Mouse (Mus musculus): Measurements from ENCODE around the gene Nhsl2.
"Not testable (repeated sequence)": the region's sequence is repeated elsewhere in the genome, so short reads cannot be mapped to it uniquely, and the experiment has no call there.

Nhsl2 gene

DNA sequence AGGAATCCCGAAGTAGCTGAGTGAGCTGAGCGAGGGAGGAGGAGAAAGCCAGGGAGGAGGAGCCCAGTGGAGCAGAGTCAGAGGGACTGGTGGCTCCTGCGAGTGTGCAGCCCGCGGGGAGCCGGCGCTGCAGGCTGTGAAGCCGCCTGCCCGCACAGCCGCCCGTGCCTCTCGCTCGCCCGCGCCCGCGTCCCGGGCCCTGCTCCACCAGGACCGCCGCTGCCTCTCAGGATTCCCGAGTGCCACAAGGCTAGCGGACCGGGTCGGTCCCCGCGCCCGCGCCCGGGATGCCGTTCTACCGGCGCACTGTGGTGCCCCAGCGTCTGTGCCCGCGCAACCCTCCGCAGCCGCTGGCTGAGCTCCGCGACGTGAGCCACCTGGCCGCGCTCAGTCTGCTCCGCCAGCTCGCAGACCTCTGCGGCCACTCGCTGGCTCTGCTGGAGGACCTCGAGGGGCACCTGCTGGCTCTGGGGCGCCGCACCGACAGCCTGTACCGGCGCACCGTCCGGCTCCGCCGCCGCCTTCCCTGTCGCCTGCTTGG is at the start of gene Nhsl2:
TSS of gene Nhsl2 (plus strand) at position 105 of the 541 bp plus-strand sequence.
- in situ Hi-C loops (cut with MboI, MseI): loop anchor here in 1 of 2 experiments (10.0 kb wide), 1 partner anchor 1995 kb away; no protein-coding TSS in a partner anchor

DNA sequence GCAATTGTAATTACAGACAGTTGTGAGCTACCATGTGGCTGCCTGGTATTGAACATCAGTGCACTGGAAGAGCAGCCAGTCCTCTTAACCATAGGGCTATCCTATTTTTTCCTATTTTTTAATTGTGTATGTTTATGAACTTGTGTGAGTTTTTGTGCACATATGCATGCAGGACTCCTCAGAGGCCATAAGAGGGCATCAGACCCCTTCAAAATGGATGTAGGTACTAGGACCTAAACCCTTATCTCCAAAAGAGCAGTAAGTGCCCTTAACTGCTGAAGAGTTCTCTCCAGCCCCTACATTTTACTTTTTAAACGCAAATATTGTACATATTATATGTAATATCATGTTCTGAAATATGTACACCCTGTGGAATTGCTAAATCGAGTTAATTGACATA is 43.7 kb upstream of the Nhsl2 start:
- in situ Hi-C loops (cut with MboI, MseI): no loop called here

DNA sequence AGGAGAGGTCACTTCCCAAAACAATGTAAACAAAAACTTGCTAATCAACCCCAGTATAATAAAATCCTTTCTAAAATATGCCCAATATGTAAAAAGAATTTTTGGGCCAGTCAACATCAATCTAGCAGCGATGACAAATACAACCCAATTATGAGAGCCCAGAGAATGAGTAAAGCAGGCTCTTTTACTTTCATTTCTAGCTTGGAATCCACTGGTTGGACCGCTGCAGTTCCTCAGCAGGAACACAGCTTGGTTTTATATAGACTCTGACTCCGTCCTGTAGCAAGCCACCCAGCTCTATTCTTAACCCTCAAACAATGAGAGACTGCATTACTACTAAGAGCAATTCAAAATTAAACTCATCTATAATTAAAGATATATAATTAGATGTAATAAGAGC is 37.4 kb upstream of the Nhsl2 start:
- in situ Hi-C loops (cut with MboI, MseI): loop anchor here in 1 of 2 experiments (5.0 kb wide), 1 partner anchor 126 kb away; no protein-coding TSS in a partner anchor

DNA sequence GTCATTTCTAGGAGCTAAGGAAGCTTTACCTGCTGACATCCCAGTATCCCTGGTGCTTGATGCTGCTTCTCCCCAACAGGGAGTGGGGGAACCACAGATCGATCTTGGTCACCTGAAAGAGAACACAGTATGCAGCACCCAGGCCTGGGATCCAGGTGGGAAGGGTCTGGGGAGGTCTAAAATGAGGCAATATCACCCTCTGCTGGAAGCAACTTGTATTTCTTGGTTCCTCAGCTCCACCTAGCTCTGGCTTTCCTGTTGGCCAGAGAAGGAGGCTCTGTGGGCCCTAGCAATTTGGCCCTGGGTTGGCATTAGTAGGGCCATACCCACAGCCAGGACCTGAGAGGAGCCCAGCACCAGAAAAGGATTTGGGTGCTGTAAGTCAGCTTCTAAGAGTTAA is 30.0 kb upstream of the Nhsl2 start:
- in situ Hi-C loops (cut with MboI, MseI): no loop called here

DNA sequence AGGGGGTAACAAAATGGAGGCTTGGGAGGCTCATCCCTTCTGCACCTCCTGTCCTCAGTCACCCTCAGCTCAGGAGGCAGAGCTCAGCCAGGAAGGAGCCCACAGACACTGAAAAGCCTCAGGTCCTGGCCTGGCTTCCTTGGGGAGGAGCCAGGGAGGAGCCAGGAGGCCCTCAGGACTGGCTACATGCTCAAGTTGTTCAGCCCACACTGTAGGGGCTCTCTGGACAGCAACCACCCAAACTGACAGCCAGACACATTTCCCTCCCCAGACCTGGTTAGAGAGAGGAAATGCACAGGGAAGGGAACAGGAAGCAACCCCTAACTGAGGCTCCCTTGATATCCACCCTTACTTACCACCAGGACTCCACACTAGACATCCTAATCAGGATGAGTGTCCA is 29.2 kb upstream of the Nhsl2 start:
- in situ Hi-C loops (cut with MboI, MseI): not testable (repeated sequence)

DNA sequence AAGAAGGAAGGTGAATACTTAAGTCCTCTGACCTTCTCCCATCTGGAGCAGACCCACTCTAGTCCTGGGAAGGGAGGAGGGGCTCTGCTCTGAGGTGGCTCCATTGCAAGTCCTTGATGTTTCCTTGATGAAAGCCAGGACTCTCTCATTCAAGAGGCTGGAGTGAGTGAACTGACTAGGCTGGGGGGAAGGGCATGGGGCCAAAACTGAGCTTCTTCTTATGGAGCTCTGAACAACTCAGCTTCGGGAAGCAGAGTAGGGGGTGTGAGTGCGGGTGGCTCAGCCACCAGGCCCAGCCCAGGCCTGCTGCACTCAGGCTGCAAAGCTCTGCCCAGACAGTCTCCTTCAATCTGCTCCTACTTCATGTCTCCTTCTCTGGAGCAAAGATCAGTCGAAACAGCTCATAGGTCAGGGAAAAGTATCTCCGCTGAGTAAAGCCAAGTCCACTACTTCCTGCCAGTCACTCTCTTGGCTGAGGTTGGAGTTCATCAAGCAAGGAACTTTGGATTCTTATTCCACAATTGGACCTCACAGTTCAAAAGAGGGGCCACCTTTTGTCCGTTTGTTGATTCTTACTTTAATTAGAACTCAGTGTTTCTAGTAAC is 1.9 kb upstream of the Nhsl2 start:
- in situ Hi-C loops (cut with MboI, MseI): loop anchor here in 1 of 2 experiments (10.0 kb wide), 1 partner anchor 1992 kb away; no protein-coding TSS in a partner anchor

DNA sequence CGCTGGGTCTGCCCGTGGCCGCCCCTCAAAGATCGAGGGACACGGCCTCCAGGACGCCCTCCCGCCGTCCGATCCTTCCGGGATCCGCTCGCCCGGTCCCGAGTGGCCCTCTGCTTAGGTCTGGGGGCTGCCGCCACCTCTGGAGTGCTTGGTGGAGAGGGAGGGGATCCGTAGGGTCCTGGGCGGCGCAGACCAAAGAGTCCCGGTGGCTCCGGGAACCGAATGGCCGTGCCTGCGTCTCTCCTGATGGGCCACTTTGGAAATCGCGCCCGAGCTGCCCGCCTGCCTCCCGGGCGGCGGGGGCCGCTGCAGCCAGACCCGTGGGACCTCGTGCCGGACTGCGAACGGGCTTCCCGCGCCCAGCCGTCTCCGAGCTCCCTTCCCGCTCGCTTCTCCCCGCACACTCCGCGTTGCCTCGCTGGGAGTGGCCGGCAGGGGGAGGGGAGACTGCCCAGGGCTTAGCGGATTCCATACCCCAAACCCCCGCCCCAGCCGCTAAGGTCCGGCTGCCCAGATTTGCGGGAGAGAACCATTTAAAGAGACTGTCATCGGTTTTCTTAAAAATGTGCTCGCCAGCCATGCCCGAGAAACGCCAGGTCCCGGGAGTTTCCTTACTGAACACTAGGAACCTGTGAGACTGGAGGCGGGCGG is 841 bp downstream of the Nhsl2 start:
- in situ Hi-C loops (cut with MboI, MseI): loop anchor here in 1 of 2 experiments (10.0 kb wide), 1 partner anchor 1995 kb away; no protein-coding TSS in a partner anchor

DNA sequence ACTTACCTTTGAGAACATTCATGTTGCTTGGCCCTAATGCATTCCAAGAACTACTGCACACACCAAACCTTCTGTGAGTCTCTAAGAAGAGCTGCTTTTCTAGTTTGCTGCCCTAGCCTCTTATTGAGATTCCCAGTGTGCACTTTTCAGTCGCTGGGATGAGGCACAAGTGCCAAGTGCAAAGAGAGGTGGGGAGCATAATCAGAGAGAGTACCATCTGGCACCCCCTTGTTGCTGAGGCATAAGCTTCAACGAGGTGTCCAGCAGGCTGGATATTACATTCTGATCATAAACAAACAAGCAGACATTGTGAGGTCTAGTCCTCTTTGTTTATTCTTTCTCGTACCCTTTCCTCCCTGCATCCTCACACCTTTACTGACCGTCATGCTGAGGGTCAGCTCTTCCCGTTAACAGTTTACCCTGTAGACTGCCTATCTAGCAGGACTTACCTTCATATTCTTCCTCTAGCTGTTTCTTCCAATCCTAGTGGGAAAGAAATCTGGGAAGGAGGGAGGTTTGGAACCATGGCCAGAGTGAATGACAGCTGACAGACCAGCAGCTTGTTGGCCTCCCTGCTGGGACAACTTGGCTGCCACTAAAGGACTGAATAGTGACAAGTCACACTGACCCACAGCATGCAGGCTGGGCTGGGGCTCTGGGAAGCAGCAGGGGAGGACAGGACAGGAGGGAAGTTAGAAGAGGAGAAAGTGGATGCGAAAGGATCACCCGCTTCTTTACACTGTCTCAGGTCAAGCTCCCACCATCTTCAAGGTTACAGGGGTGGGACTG is 2.6 kb downstream of the Nhsl2 start:
- in situ Hi-C loops (cut with MboI, MseI): no loop called here

DNA sequence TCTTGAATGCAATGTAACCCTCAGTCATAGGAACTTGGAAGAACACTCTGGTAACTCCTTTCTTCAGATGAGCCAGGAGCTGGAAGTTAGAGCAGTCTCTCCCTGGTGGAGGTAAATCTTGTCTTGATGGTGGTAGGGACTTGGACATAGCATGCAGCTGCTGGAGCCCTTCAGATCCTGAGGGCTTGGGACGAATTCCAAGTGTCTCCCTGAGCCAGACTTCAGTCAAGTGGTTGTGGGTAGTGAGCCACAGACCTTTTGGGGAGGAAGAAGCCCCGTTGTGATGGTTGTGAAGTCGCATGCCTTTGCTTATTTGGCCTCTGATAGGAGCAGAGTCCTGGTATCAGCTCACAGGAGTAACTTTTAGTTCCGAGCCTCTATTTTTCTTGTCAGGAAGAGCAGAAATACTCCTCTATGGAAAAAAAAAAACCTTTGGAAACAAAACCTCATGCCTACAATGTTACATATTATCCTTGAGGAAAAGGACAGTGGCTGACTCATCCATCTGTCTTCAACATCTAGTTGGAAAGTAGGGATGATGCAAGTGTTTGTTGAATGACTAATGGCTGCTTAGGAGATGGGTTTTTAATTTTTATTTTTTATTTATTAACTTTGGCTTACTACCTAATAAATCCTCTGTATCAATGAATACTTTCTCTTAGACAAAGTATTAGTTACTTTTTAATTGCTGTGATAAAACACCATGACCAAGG is 14.6 kb downstream of the Nhsl2 start:
- in situ Hi-C loops (cut with MboI, MseI): no loop called here

DNA sequence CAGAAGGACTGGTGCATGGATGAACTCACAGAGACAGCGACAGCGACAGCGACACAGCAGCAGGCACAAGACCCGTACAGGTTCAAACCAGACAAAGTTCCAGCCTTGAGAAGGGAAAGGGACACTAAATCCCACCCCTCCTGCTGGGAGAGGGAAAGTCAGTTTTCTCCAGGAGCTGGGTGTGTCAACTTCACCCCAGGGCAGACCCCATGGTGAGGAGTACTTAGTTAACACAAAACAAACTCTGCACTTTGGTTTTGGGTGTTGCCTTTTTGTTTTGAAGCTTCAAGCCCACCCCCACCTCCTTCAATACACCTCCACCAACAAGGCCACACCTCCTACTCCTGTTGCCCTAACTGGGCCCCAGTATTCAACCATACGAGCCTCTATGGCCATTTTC is 15.6 kb downstream of the Nhsl2 start:
- in situ Hi-C loops (cut with MboI, MseI): no loop called here

DNA sequence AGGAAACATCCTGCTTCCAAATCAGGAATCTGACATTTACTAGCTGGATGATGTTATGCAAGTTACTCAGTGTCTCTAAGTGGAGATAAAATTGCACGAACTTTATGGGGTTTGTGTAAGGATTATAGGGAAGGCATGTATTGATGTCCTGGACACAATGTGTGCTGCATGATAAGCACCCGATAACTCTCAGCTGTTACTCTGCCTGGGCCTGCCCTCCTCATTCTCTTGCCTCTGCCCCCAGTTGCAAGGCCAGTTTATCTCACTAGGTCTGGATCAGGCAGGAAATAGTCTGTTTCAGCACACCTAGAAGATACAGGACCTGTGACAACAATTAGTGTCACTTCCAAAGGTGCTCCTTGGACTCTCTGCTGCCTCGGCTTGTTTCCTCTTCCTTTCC is 25.0 kb downstream of the Nhsl2 start:
- in situ Hi-C loops (cut with MboI, MseI): no loop called here

DNA sequence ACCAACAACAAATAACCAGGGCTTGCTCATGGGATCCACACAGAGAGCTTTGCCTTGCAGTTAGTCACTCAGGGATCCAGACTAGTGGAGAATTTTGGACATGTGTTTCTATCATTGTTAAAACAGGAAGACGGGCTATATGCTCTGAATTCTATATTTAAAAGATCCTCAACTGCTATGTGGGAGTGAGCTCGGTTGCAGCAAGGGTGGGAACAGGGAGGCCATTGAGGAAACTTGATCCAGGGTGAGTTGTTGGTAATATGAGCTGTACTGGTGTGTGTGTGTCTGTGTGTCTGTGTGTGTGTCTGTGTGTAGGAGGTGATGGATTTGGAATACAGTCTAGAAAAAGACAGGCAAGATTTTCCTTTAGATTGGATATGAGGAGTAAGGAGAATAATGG is 25.7 kb downstream of the Nhsl2 start:
- in situ Hi-C loops (cut with MboI, MseI): loop anchor here in 1 of 2 experiments (25.0 kb wide), 1 partner anchor 1662 kb away; no protein-coding TSS in a partner anchor

DNA sequence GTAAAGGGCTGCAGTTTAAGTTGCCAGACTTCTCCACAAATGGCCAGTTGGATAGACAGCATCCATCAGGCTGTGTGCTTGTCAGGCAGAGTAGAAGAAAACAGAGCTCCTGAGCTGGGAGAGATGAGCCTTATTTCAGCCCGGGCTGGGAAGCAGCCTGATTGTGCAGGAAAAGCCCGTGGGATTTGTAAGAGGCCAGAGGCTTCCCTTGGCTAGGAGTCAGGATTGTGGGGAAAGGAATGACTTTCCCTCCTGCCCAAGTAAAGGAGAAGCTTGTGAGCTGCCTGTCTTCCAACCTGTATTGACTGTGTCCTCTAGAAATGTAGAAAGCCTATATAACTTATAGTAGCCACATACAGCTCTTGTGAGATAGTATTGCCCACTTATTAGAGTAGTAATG is 27.0 kb downstream of the Nhsl2 start:
- in situ Hi-C loops (cut with MboI, MseI): loop anchor here in 1 of 2 experiments (25.0 kb wide), 1 partner anchor 1661 kb away; no protein-coding TSS in a partner anchor

DNA sequence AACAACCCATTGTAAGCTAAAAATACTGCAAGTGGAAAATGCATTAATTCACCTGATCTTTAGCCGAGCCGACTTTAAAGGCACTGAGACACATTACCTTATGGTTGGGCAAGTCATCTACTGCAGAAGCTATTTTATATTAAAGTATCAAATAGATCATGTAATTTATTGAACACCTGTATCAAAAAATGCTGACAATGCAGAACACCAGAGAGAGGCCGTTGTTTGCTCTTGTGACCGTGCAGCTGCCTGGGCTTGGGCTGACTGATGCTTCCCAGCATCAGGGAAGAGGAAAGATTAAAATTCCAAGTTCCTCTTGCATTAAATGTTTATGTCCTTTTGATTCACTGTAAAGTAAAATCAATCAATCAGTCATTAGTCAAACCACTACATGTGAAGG is 28.7 kb downstream of the Nhsl2 start:
- in situ Hi-C loops (cut with MboI, MseI): loop anchor here in 1 of 2 experiments (25.0 kb wide), 1 partner anchor 1659 kb away; no protein-coding TSS in a partner anchor

DNA sequence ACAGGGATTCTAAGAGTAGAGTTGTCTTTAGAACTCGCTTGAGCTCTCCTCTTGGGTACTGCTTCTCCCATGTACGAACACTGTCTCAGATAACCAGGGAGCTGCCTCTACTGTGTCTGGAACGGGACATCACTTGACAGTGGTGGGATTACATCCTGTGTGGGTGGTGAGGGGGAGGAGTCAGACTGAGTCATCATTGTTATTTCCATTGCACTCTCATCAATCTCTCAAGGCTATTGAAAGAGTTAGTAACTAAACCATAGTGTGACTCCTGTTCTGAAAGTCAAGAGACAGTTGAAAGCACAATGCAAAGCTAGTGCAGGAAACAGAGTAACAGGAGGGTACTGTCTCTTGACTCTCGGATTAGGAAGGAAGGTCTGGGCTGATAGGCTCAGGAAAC is 29.4 kb downstream of the Nhsl2 start:
- in situ Hi-C loops (cut with MboI, MseI): loop anchor here in 1 of 2 experiments (25.0 kb wide), 1 partner anchor 1659 kb away; no protein-coding TSS in a partner anchor

DNA sequence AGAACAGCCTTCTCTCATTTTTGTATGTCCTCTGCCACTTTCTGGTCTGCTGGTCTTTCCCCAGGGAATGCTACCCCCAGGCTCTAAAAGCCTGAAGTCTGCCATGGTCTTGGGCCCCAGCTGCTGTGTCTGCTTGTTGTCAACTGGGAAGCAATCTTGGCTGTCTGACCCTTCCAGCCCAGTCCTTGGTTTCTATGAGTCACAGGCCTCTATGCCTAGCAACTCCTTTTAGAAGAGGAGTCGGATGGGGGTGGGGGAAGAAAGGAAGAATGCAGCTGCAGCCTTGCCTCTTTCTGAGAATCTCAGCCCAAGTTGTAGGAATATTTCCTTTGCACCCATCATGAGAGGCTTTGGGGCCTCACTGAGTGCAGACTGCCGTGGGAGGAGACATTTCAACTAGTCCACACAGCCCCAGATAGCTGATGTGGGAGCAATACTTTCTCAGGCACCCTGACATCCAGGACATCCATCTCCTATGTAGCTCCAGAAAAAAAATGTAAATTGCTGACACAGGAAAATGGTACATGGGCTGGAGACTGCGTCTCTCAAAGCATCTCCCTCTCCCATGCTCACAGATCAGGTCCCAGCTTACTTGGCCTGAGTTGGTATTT is 33.1 kb downstream of the Nhsl2 start:
- in situ Hi-C loops (cut with MboI, MseI): loop anchor here in 1 of 2 experiments (25.0 kb wide), 1 partner anchor 1655 kb away; no protein-coding TSS in a partner anchor

DNA sequence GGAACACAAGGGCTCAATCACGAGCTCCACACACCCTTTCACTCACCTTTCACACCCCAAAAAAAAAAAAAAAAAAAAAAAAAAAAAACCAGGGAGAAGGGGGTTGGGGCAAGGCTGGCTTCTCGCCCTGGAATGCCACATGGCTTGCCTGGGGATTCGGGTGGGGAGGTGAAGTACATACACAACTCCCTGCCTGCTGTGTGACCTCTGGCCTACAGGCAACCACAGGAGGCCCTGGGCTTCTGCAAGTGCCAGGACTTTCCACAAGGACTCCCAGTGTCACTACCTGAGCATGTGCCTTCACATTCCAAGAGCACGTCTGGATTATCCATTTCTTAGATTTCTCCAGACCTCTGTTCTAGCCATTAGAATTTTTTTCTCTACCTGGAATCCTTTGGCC is 40.2 kb downstream of the Nhsl2 start:
- in situ Hi-C loops (cut with MboI, MseI): loop anchor here in 1 of 2 experiments (25.0 kb wide), 1 partner anchor 1648 kb away; no protein-coding TSS in a partner anchor

DNA sequence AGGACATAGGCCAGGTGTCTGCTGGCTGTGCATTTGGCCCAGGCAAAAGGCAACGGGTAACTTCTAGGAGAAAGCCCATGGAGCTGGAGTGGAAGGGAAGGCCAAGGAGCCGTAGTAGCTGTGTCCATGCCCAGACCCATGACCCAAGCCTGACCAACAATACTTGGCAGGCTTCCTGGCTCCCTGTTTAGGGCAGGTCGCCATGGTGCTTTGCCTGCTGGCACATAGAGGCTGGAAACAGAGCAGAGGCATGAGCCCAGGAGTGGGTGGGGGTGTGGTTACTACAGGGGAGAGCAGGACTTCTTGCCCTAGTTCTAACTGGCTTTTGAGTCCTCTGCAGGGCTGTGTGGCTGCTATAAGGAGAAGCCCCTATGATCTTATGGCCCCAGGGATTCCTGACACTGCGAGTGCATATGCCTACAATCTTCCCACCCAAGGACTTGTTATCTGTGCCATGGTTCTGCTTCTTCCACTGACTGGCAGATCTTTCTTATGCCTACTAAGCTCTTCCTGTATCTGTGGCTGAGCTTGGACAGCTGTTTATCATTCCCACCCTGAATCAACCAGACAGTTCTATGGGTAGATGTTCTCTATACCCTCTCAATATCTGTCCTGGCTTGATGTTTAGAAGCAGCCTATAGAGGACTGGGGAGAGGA is 40.8 kb downstream of the Nhsl2 start:
- in situ Hi-C loops (cut with MboI, MseI): loop anchor here in 1 of 2 experiments (25.0 kb wide), 1 partner anchor 1647 kb away; no protein-coding TSS in a partner anchor

DNA sequence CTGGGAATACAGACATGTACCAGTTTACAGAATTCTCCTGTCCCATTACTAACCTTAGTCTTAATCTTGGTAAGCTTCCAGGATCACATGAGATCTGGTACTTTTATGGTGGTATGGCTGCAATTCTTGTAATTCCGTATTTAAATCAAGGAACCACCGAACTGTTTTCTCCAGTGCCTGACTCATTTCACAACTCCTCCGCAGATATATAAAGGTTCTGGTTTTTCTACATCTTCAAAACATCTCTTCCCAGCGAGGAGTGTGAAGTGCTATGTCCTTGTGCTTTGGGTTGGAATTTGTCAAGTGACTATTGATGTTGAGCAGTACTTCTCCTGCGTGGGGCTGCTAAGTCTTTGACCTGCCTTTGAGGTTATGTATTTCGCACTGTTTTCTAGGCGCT is 44.6 kb downstream of the Nhsl2 start:
- in situ Hi-C loops (cut with MboI, MseI): loop anchor here in 1 of 2 experiments (25.0 kb wide), 1 partner anchor 1644 kb away; no protein-coding TSS in a partner anchor

DNA sequence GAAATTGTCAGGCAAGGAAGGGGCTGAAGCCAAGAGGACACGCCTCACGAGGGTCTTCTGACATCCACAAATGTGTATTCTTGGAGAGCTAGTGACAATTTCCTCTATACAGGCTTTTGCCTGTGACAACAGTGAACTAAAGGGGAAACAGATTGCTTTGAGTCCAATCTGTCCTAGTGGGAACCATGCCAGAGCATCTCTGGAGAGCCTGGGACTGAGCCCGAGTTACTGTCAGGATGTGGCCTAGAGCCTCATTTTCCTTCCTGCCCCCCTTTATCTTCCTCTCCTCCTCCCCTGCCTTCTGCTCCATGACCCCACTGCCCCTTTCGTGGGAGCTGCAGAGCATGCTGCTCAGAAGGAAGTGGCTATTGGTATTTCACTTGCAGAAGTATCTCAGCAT is 49.2 kb downstream of the Nhsl2 start:
- in situ Hi-C loops (cut with MboI, MseI): loop anchor here in 1 of 2 experiments (25.0 kb wide), 1 partner anchor 1639 kb away; no protein-coding TSS in a partner anchor
